ENCODE assay signal across 27 mouse cellular contexts in the genomic region with DNA sequence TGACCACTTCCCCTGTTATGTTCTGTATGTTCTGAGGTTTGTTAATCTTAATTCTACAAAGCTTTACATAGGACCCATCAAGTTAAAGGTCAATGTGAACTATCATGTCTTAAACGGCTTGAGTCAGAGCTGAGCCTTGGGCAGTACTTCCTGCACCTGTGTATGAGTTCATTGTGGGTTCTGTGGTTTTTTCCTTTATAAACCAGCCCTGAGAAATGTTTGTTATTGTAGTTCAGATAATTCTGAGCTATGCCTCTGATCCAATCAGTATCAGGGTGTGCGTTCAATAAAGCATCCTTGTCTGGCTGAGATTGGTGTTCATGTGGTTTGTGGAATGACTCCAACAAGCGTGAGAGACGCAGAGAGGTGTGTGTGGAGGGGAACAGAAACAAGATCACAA. TPM values are rescaled to one million over a fixed set of nuclear protein-coding genes. Genes with fewer than 3 reads are reported as not detected.
DNase-seq lines count a peak whose midpoint lies in the region; ATAC-seq and TF ChIP-seq lines count a peak whose summit lies in the region.
"Had no signal": no experiment of that assay in that cellular context is flagged by ENCODE, and none has a peak within 500 bp of the region (broad histone marks: within the 10 kb centered on the region; RNA-seq: fewer than 3 reads in every experiment).

No protein-coding gene starts in this region.

- peak; percentile 35; the same call in 1 of the 2 replicates for TF ChIP-seq EP300 in CH12.LX (IDR thresholded peaks at IDR 0.05; ENCODE audit: low read length)

- no peak overlapping the region for H3K27ac ChIP-seq in CH12.LX (ENCODE audit: insufficient read depth, low read depth)
- H3K27ac ChIP-seq: liver, embryonic 13.5 days; neural tube, embryonic 13.5 days had no signal

- dilution Hi-C loops in CH12.LX (cut with MboI; ENCODE audit: extremely low pct_ligation_motif_present, extremely low pct_unique_long_range_greater_than_20kb, low sequenced_read_pairs) = no loop called here

- no peak overlapping the region for H3K9ac ChIP-seq in CH12.LX (ENCODE audit: insufficient read depth, low read depth)
- H3K9ac ChIP-seq: liver, embryonic 13.5 days; neural tube, embryonic 13.5 days had no signal

- H3K9me3 ChIP-seq in CH12.LX (replicated peaks; ENCODE audit: low read length) = no peaks in the 10 kb centered on the region
- H3K9me3 ChIP-seq: liver, embryonic 13.5 days had no signal

- no peaks in the 10 kb centered on the region for H3K27me3 ChIP-seq in C2C12 (ENCODE audit: control insufficient read depth, insufficient read depth, insufficient read length)
- no peaks in the 10 kb centered on the region for H3K27me3 ChIP-seq in CH12.LX (replicated peaks)
- H3K27me3 ChIP-seq: liver, embryonic 13.5 days; neural tube, embryonic 13.5 days had no signal

- no peaks in the 10 kb centered on the region for H3K79me2 ChIP-seq in C2C12 (ENCODE audit: control insufficient read depth, insufficient read depth)
- H3K79me2 ChIP-seq in CH12.LX (replicated peaks; ENCODE audit: control insufficient read depth, extremely low read depth, insufficient read depth, poor library complexity, severe bottlenecking) = no peaks in the 10 kb centered on the region

- TF ChIP-seq CTCF in C2C12 (IDR thresholded peaks at IDR 0.05; ENCODE audit: control insufficient read depth, insufficient read depth, insufficient read length) (no peak), CH12.LX (conservative IDR thresholded peaks at IDR 0.05 in 1 of 2, IDR thresholded peaks at IDR 0.05 in 1 of 2; ENCODE audit: low read depth in 2 of 2, low read length in 2 of 2) (no peak)

- H3ac ChIP-seq in C2C12 (ENCODE audit: control insufficient read depth, insufficient read length, low read depth) = no peak overlapping the region

- intact Hi-C loops in left cerebral cortex, postnatal 14 days (cut with DNase I) = no loop called here

- peaks cover 0 to 8% of the 10 kb centered on the region in 2 experiments; a peak in 1 of 4 replicates for H3K4me1 ChIP-seq in CH12.LX (ENCODE audit: control insufficient read depth in 1 of 2, insufficient read depth in 2 of 2)
- H3K4me1 ChIP-seq: liver, embryonic 13.5 days; neural tube, embryonic 13.5 days had no signal

- no peak for TF ChIP-seq RAD21 in CH12.LX (IDR thresholded peaks at IDR 0.05; ENCODE audit: low read depth, low read length)

- H3K36me3 ChIP-seq in C2C12 (ENCODE audit: control insufficient read depth, insufficient read depth) = no peaks in the 10 kb centered on the region
- H3K36me3 ChIP-seq in CH12.LX (replicated peaks in 1 of 2; ENCODE audit: control insufficient read depth in 1 of 2, insufficient read depth in 1 of 2, low read length in 1 of 2) = no peaks in the 10 kb centered on the region
- H3K36me3 ChIP-seq: liver, embryonic 13.5 days; neural tube, embryonic 13.5 days had no signal

- no peak for TF ChIP-seq POLR2A in CH12.LX (IDR thresholded peaks at IDR 0.05; ENCODE audit: low read depth, low read length)

- in situ Hi-C loops in CH12.LX (cut with MboI; ENCODE audit: low pct_ligation_motif_present, low pct_unique_long_range_greater_than_20kb, low sequenced_read_pairs) = no loop called here

- peak; percentile 73 to 90 for ATAC-seq in hematopoietic stem cell, adult 5-6 weeks (replicated peaks in 1 of 2; ENCODE audit: insufficient read depth in 1 of 2, low FRiP score in 2 of 2, low TSS enrichment in 1 of 2, low read depth in 1 of 2, poor library complexity in 2 of 2, severe bottlenecking in 2 of 2)
- ATAC-seq in neutrophil, adult 5-6 weeks (ENCODE audit: extremely low read depth, insufficient number of reproducible peaks, low FRiP score, poor library complexity, severe bottlenecking) = peak; percentile 67
- ATAC-seq: forebrain, embryonic 16.5 days; lung, postnatal 0 days; midbrain, embryonic 16.5 days had no signal

- no peak overlapping the region for H3K4me2 ChIP-seq in CH12.LX (ENCODE audit: insufficient read depth, low read depth, poor library complexity, severe bottlenecking)
- H3K4me2 ChIP-seq: heart, embryonic 11.5 days; liver, embryonic 13.5 days; neural tube, embryonic 13.5 days had no signal

- H3K79me3 ChIP-seq in C2C12 (ENCODE audit: low read depth) = no peaks in the 10 kb centered on the region

- H3K4me3 ChIP-seq in C2C12 (ENCODE audit: insufficient read depth, poor library complexity, severe bottlenecking) = no peak overlapping the region
- H3K4me3 ChIP-seq in CH12.LX (replicated peaks in 1 of 3; ENCODE audit: low read depth in 2 of 3, low read length in 2 of 3, poor library complexity in 1 of 3) = no peak overlapping the region
- H3K4me3 ChIP-seq: erythroblast, embryonic 14.5 days; liver, embryonic 13.5 days; neural tube, embryonic 13.5 days had no signal

- peak; percentile 11 for DNase-seq in CH12.LX (ENCODE audit: extremely low read depth)
- no peak for DNase-seq in left cerebral cortex, postnatal 14 days (ENCODE audit: low spot score in 2 of 2)
- DNase-seq in right cerebral cortex, postnatal 4 days = no peak
- DNase-seq in layer of hippocampus, postnatal 14 days (ENCODE audit: low spot score in 2 of 2) = no peak
- DNase-seq: adrenal gland, adult 8-10 months; cerebellum, adult 11 months; kidney, adult 8-10 months; kidney, postnatal 36 days; left cerebral cortex, postnatal 4 days; liver, embryonic 13.5 days had no signal

TF ChIP-seq in C2C12, 6 proteins besides CTCF, POLR2A, EP300 and RAD21:
- TF ChIP-seq MYOD1 (IDR thresholded peaks at IDR 0.05; ENCODE audit: control insufficient read depth, insufficient read length, low read depth) (peak; percentile 65), MAX (IDR thresholded peaks at IDR 0.05) (no peak)

TF ChIP-seq in CH12.LX, 34 proteins besides CTCF, POLR2A, EP300 and RAD21:
- TF ChIP-seq TCF12 (IDR thresholded peaks at IDR 0.05; ENCODE audit: low read depth, low read length) (no peak), JUN (IDR thresholded peaks at IDR 0.05; ENCODE audit: insufficient read depth, low read depth, low read length) (no peak), ZNF384 (IDR thresholded peaks at IDR 0.05; ENCODE audit: low read depth, low read length) (no peak), SMC3 (IDR thresholded peaks at IDR 0.05; ENCODE audit: low read depth, low read length) (no peak), MAX (IDR thresholded peaks at IDR 0.05; ENCODE audit: low read length) (no peak), HCFC1 (IDR thresholded peaks at IDR 0.05; ENCODE audit: low read depth, low read length) (no peak), MYC (IDR thresholded peaks at IDR 0.05; ENCODE audit: low read depth, low read length) (no peak), ZC3H11A (IDR thresholded peaks at IDR 0.05; ENCODE audit: low read depth, low read length) (no peak), CHD1 (IDR thresholded peaks at IDR 0.05; ENCODE audit: low read depth, low read length) (no peak), KAT2A (IDR thresholded peaks at IDR 0.05; ENCODE audit: insufficient replicate concordance, low read length) (no peak), MXI1 (IDR thresholded peaks at IDR 0.05; ENCODE audit: low read depth, low read length) (no peak), MEF2A (IDR thresholded peaks at IDR 0.05; ENCODE audit: borderline replicate concordance, low read depth, low read length) (no peak), UBTF (IDR thresholded peaks at IDR 0.05; ENCODE audit: low read depth, low read length) (no peak)

RNA-seq across cellular contexts. Expression of a gene that starts 5.8 kb away (rescaled TPM):
- polyA plus RNA-seq in C2C12 (2012; fragmentation: generic; extraction: Trizol) (not detected), CH12.LX (2012; ENCODE audit: insufficient read length, low read depth) (not detected in 2 replicates)
- total RNA-seq in CH12.LX (2012; rRNA removed) (not detected in 2 replicates), CH12.LX (2014; rRNA removed) (not detected in 2 replicates)
- 1.0 TPM in 1 of 2 replicates, not detected in the other for total RNA-seq in hematopoietic stem cell, adult 5-6 weeks (2017)
- total RNA-seq in neutrophil, adult 5-6 weeks (2017) = 6.4 and 7.9 TPM in 2 replicates
- not detected for total RNA-seq in left cerebral cortex, postnatal 14 days (2021)
- total RNA-seq in layer of hippocampus, postnatal 14 days (2021) = not detected
- total RNA-seq: adrenal gland, adult 8-10 months; ES-E14; gastrocnemius, postnatal 4 days; heart, postnatal 25 days; layer of hippocampus, postnatal 25 days; left cerebral cortex, postnatal 4 days; megakaryocyte-erythroid progenitor cell, adult 5-6 weeks had no signal
- polyA plus RNA-seq: brain, embryonic 14.5 days; embryonic facial prominence, embryonic 11.5 days; erythroblast, embryonic 14.5 days; forebrain, embryonic 16.5 days; heart, embryonic 11.5 days; lung, postnatal 0 days; midbrain, embryonic 16.5 days; neural tube, embryonic 13.5 days; urinary bladder, adult 2 months had no signal

RNA-seq across cellular contexts. Expression of a gene that starts 56.6 kb away (rescaled TPM):
- 2.9 TPM for polyA plus RNA-seq in C2C12 (2012; fragmentation: generic; extraction: Trizol)
- total RNA-seq in CH12.LX (2012; rRNA removed) = 7.0 and 7.6 TPM in 2 replicates
- total RNA-seq in CH12.LX (2014; rRNA removed) = 11.2 and 12.2 TPM in 2 replicates
- 11.4 and 13.5 TPM in 2 replicates for polyA plus RNA-seq in CH12.LX (2012; ENCODE audit: insufficient read length, low read depth)
- total RNA-seq in hematopoietic stem cell, adult 5-6 weeks (2017) = 30.8 and 42.6 TPM in 2 replicates
- total RNA-seq in neutrophil, adult 5-6 weeks (2017) = 50.0 and 65.9 TPM in 2 replicates
- total RNA-seq in left cerebral cortex, postnatal 14 days (2021) = 10 to 100 TPM; 54.4 to 58.4 TPM
- total RNA-seq in layer of hippocampus, postnatal 14 days (2021) = 10 to 100 TPM; 58.7 to 59.0 TPM
